Mouse (Mus musculus) kidney, adult 2 months (tissue): ENCODE results near the gene Clic4.

ENCODE experiments used
- CTCF ChIP-seq: fragments of 200-500 bp; conservative IDR thresholded peaks from 2 replicates; pipeline ENCODE4 v1.5.1; 2011; ENCODE audit warnings: low read depth, mild to moderate bottlenecking, control low read depth, low read length, moderate library complexity, mixed read lengths; ENCODE audit not compliant: insufficient read depth, insufficient read length
- POLR2A ChIP-seq: fragments of 200-500 bp; IDR thresholded peaks from one replicate; pipeline ENCODE4 v1.6.1; 2011; ENCODE audit warnings: low read depth, low read length, control low read depth

- no peak for TF ChIP-seq POLR2A
- TF ChIP-seq CTCF: no peak
Observed at GRCm38 (mm10) chr4:135246444-135246843, 26.2 kb downstream of the Clic4 start.
